Mouse (Mus musculus) CH12.LX (cell line): Measurements from ENCODE around the gene 9430015G10Rik. TPM values are rescaled to one million over a fixed set of nuclear protein-coding genes. Genes with fewer than 3 reads are reported as not detected.

Experiments
- DNase-seq: peaks from one replicate; pipeline ENCODE4 v3.0.0-alpha.2; 2013; ENCODE audit errors: extremely low read depth
- H3K27ac ChIP-seq: 2 replicates; pipeline ENCODE4 v1.5.1; 2012; ENCODE audit warnings: low read depth, mild to moderate bottlenecking, control low read depth, moderate library complexity; ENCODE audit not compliant: insufficient read depth
- H3K27me3 ChIP-seq: replicated peaks from 2 replicates; pipeline ENCODE3; 2012; ENCODE audit warnings: inconsistent platforms
- H3K36me3 ChIP-seq, 2 experiments: replicated peaks in 1 of 2; 2 replicates each; pipeline versions ENCODE3 to v1.6.1; 2012; ENCODE audit warnings: inconsistent platforms in 1 of 2, low read length in 1 of 2, mild to moderate bottlenecking in 1 of 2, mixed read lengths in 1 of 2, moderate library complexity in 1 of 2; ENCODE audit not compliant: control insufficient read depth in 1 of 2, insufficient read depth in 1 of 2
- H3K4me1 ChIP-seq, 2 experiments: 2 replicates each; pipeline ENCODE4 v1.6.1; 2012; ENCODE audit warnings: inconsistent platforms in 1 of 2, moderate library complexity in 1 of 2; ENCODE audit not compliant: insufficient read depth in 2 of 2, control insufficient read depth in 1 of 2
- H3K4me2 ChIP-seq: 2 replicates; pipeline ENCODE4 v1.6.1; 2012; ENCODE audit warnings: low read depth, mild to moderate bottlenecking, control low read depth; ENCODE audit not compliant: poor library complexity, insufficient read depth, severe bottlenecking
- H3K4me3 ChIP-seq, 3 experiments: fragments of 150-350 bp in 1 of 3; sonication (generic) in 1 of 3; replicated peaks in 1 of 3; 2 replicates each; pipeline versions ENCODE3 to v1.5.1; 2011 to 2012; ENCODE audit warnings: low read depth in 2 of 3, low read length in 2 of 3, mild to moderate bottlenecking in 2 of 3, moderate library complexity in 2 of 3, control low read depth in 1 of 3, improper control_type of control experiment in 1 of 3, inconsistent platforms in 1 of 3, mixed read lengths in 1 of 3; ENCODE audit not compliant: poor library complexity in 1 of 3
- H3K79me2 ChIP-seq: replicated peaks from 2 replicates; pipeline ENCODE4 v1.6.1; 2012; ENCODE audit warnings: mild to moderate bottlenecking, moderate library complexity; ENCODE audit not compliant: control insufficient read depth, poor library complexity, insufficient read depth, severe bottlenecking; ENCODE audit errors: extremely low read depth
- H3K9ac ChIP-seq: 2 replicates; pipeline ENCODE4 v1.6.1; 2012; ENCODE audit warnings: low read depth, mild to moderate bottlenecking, control low read depth, moderate library complexity; ENCODE audit not compliant: insufficient read depth
- H3K9me3 ChIP-seq: replicated peaks from 2 replicates; pipeline ENCODE3; 2012; ENCODE audit warnings: low read length, inconsistent platforms, mixed read lengths
- CHD1 ChIP-seq: IDR thresholded peaks from 2 replicates; pipeline ENCODE4 v1.6.1; 2012; ENCODE audit warnings: low read depth, low read length, improper control_type of control experiment, inconsistent platforms
- CHD2 ChIP-seq: IDR thresholded peaks from 2 replicates; pipeline ENCODE4 v1.6.1; 2011; ENCODE audit warnings: low read length, improper control_type of control experiment
- CTCF ChIP-seq, 2 experiments: IDR thresholded peaks in 1 of 2; conservative IDR thresholded peaks in 1 of 2; 2 replicates each; pipeline ENCODE4 v1.5.1; 2011 to 2012; ENCODE audit warnings: low read depth in 2 of 2, low read length in 2 of 2, improper control_type of control experiment in 1 of 2, inconsistent platforms in 1 of 2, mild to moderate bottlenecking in 1 of 2, moderate library complexity in 1 of 2
- ELF1 ChIP-seq: IDR thresholded peaks from 2 replicates; pipeline ENCODE4 v1.6.1; 2014; ENCODE audit warnings: low read depth, mild to moderate bottlenecking, inconsistent platforms, low read length, improper control_type of control experiment
- GABPA ChIP-seq: IDR thresholded peaks from 2 replicates; pipeline ENCODE4 v1.6.1; 2012; ENCODE audit warnings: low read depth, low read length, improper control_type of control experiment, inconsistent platforms; ENCODE audit not compliant: insufficient replicate concordance
- IRF4 ChIP-seq: IDR thresholded peaks from 2 replicates; pipeline ENCODE4 v1.6.1; 2014; ENCODE audit warnings: low read depth, mild to moderate bottlenecking, inconsistent platforms, low read length, improper control_type of control experiment
- JUN ChIP-seq: IDR thresholded peaks from 2 replicates; pipeline ENCODE4 v1.6.1; 2011; ENCODE audit warnings: low read depth, mild to moderate bottlenecking, low read length, improper control_type of control experiment, moderate library complexity; ENCODE audit not compliant: insufficient read depth
- JUND ChIP-seq: conservative IDR thresholded peaks from 2 replicates; pipeline ENCODE4 v1.6.1; 2011; ENCODE audit warnings: low read depth, low read length, improper control_type of control experiment
- KAT2A ChIP-seq: IDR thresholded peaks from 2 replicates; pipeline ENCODE4 v1.6.1; 2012; ENCODE audit warnings: low read length, improper control_type of control experiment, inconsistent platforms; ENCODE audit not compliant: insufficient replicate concordance
- MAX ChIP-seq: IDR thresholded peaks from 2 replicates; pipeline ENCODE4 v1.6.1; 2011; ENCODE audit warnings: low read length, improper control_type of control experiment
- MAZ ChIP-seq: IDR thresholded peaks from 2 replicates; pipeline ENCODE4 v1.6.1; 2012; ENCODE audit warnings: low read depth, mild to moderate bottlenecking, inconsistent platforms, low read length, improper control_type of control experiment, moderate library complexity
- MEF2A ChIP-seq: IDR thresholded peaks from 2 replicates; pipeline ENCODE4 v1.6.1; 2014; ENCODE audit warnings: low read depth, mild to moderate bottlenecking, inconsistent platforms, low read length, improper control_type of control experiment, borderline replicate concordance
- MXI1 ChIP-seq: IDR thresholded peaks from 2 replicates; pipeline ENCODE4 v1.6.1; 2011; ENCODE audit warnings: mild to moderate bottlenecking, low read depth, low read length, improper control_type of control experiment
- MYC ChIP-seq: IDR thresholded peaks from 2 replicates; pipeline ENCODE4 v1.6.1; 2011; ENCODE audit warnings: low read depth, mild to moderate bottlenecking, improper control_type of control experiment, low read length
- POLR2AphosphoS2 ChIP-seq: IDR thresholded peaks from 2 replicates; pipeline ENCODE4 v1.6.1; 2011; ENCODE audit warnings: low read depth, low read length, improper control_type of control experiment
- RAD21 ChIP-seq: IDR thresholded peaks from 2 replicates; pipeline ENCODE4 v1.6.1; 2011; ENCODE audit warnings: low read depth, mild to moderate bottlenecking, low read length, improper control_type of control experiment, moderate library complexity
- SIN3A ChIP-seq: IDR thresholded peaks from 2 replicates; pipeline ENCODE4 v1.6.1; 2012; ENCODE audit warnings: low read length, improper control_type of control experiment, inconsistent platforms
- TCF12 ChIP-seq: IDR thresholded peaks from 2 replicates; pipeline ENCODE4 v1.6.1; 2014; ENCODE audit warnings: low read depth, mild to moderate bottlenecking, inconsistent platforms, low read length, improper control_type of control experiment
- UBTF ChIP-seq: IDR thresholded peaks from 2 replicates; pipeline ENCODE4 v1.6.1; 2012; ENCODE audit warnings: low read depth, mild to moderate bottlenecking, inconsistent platforms, low read length, improper control_type of control experiment, moderate library complexity
- USF1 ChIP-seq: IDR thresholded peaks from 2 replicates; pipeline ENCODE4 v1.6.1; 2014; ENCODE audit warnings: low read depth, mild to moderate bottlenecking, inconsistent platforms, low read length, improper control_type of control experiment
- USF2 ChIP-seq: conservative IDR thresholded peaks from 2 replicates; pipeline ENCODE4 v1.6.1; 2011; ENCODE audit warnings: low read depth, low read length, improper control_type of control experiment
- ZC3H11A ChIP-seq: IDR thresholded peaks from 2 replicates; pipeline ENCODE4 v1.6.1; 2012; ENCODE audit warnings: low read depth, mild to moderate bottlenecking, inconsistent platforms, low read length, improper control_type of control experiment
- ZKSCAN1 ChIP-seq: IDR thresholded peaks from 2 replicates; pipeline ENCODE4 v1.6.1; 2012; ENCODE audit warnings: low read depth, inconsistent platforms, low read length, improper control_type of control experiment, borderline replicate concordance
- ZMIZ1 ChIP-seq: IDR thresholded peaks from 2 replicates; pipeline ENCODE4 v1.6.1; 2012; ENCODE audit warnings: low read depth, mild to moderate bottlenecking, inconsistent platforms, low read length, improper control_type of control experiment
- ZNF384 ChIP-seq: IDR thresholded peaks from 2 replicates; pipeline ENCODE4 v1.6.1; 2012; ENCODE audit warnings: low read depth, low read length, improper control_type of control experiment, inconsistent platforms
- dilution Hi-C: fragments of 300-500 bp; cut with MboI; formaldehyde crosslinking; loops from 2 replicates; pipeline ENCODE4 v1.14.3; 2020; ENCODE audit warnings: low sequenced_read_pairs; ENCODE audit not compliant: extremely low pct_unique_long_range_greater_than_20kb, extremely low pct_ligation_motif_present
- in situ Hi-C: fragments of 300-500 bp; cut with MboI; formaldehyde crosslinking; loops from 3 replicates; pipeline ENCODE4 v1.14.3; 2019; ENCODE audit warnings: low sequenced_read_pairs, low pct_ligation_motif_present, low pct_unique_long_range_greater_than_20kb, mixed read lengths
- polyA plus RNA-seq: library from polyadenylated mRNA; unstranded; fragments of >175 nt; gene quantifications from 2 replicates; pipeline ENCODE4 v1.2.1, GENCODE M21; 2012; ENCODE audit warnings: low read depth; ENCODE audit not compliant: insufficient read length
- total RNA-seq, 2 experiments: library from RNA; depleted of rRNA; stranded (reverse); fragments of 300-350 nt in 1 of 2; fragments of >200 nt in 1 of 2; gene quantifications; 2 replicates each; pipeline ENCODE4 v1.2.3; 2012 to 2014

9430015G10Rik gene
- total and polyA plus RNA-seq, 3 experiments: 29.8 to 37.7 (median 29.8) TPM

DNA sequence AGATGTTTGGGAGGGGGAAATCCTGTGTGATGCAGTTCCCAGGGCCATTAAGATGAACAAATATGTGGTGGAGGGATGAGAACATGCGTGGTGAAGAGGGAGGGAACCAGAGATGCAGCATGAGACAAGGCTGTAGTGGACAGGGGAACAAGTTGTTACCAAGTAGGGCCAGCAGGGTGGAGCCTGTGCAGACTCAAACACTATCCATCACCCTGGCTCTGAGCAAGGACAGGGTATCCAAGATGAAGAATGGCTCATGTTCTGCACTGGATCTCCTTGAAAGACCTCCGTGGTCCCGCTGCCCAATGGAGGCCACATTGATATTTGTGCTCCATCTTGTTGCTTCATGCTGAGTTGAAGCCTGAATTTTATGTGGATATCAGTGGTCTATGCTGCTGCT is 45.0 kb downstream of the 9430015G10Rik start:
- Histone ChIP-seq H3K27me3 (no peaks in the 10 kb centered on the region), H3K4me2 (no peak overlapping the region), H3K36me3 (no peaks in the 10 kb centered on the region), H3K4me3 (no peak overlapping the region), H3K9ac (no peak overlapping the region), H3K4me1 (no peaks in the 10 kb centered on the region), H3K9me3 (peaks cover 11% of the 10 kb centered on the region), H3K27ac (no peak overlapping the region), H3K79me2 (no peaks in the 10 kb centered on the region)
- no peak for DNase-seq
- TF ChIP-seq MXI1 (no peak), MAZ (no peak), GABPA (no peak), ZNF384 (no peak), TCF12 (no peak), MYC (no peak), POLR2AphosphoS2 (no peak), USF2 (no peak), USF1 (no peak)
- dilution Hi-C loops: no loop called here
- in situ Hi-C loops: no loop called here

DNA sequence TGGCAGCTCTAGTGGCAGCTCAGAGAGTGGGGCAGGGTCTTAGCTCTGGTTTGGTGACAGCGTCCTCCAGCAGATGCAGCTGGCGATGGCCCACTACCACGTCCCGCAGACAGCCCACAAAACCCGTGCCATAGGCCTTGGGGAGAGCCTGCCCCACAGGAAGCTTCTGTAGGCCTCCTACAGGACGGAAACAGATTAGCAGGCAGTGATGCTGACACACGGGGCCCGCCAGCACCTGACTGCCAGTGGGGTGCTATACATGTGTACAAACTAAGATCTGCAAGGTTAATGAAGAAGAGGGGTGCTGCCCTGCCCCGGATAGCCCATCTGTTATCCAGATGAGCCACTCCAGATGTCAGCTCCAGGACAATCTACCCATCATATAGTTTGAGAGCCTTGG is 56.7 kb downstream of the 9430015G10Rik start:
- no peak overlapping the region for H3K9ac ChIP-seq
- no peaks in the 10 kb centered on the region for H3K27me3 ChIP-seq
- peaks cover 12 to 26% of the 10 kb centered on the region in 2 experiments for H3K36me3 ChIP-seq
- dilution Hi-C loops (no loop called here), in situ Hi-C loops (no loop called here)
- no peak overlapping the region for H3K27ac ChIP-seq
- no peak overlapping the region for H3K4me3 ChIP-seq
- H3K4me1 ChIP-seq: no peaks in the 10 kb centered on the region
- no peak overlapping the region for H3K4me2 ChIP-seq
- H3K9me3 ChIP-seq: peaks cover 12% of the 10 kb centered on the region
- no peaks in the 10 kb centered on the region for H3K79me2 ChIP-seq
- TF ChIP-seq POLR2AphosphoS2 (no peak), CTCF (conservative IDR thresholded peaks at IDR 0.05 in 1 of 2, IDR thresholded peaks at IDR 0.05 in 1 of 2; ENCODE audit: low read depth in 2 of 2, low read length in 2 of 2) (peak in 1 of 2 experiments; percentile 30; a peak in 2 of 4 replicates), SIN3A (no peak), RAD21 (peak; percentile 4)
- peak; percentile 4 for DNase-seq

DNA sequence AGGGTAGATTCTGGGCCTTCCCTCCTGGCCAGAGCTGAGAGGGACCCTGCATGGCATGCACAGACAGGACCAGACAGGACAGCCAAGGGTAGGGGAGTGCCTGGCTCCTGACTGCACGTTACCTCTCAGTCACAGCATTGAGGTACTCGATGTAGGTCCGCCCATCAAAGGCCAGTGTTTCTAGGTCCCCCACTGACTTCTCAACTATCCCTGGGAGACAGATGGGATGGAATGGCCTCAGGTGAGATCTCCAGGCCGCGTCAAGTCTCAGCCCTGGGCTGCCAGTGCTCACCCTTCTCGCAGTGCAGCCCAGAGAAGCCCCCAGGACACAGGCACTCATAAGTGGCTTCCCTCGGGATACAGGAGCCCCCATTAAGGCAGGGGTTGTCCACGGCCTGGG is 58.8 kb downstream of the 9430015G10Rik start:
- Histone ChIP-seq H3K27ac (no peak overlapping the region), H3K4me2 (no peak overlapping the region), H3K4me1 (no peaks in the 10 kb centered on the region), H3K4me3 (no peak overlapping the region), H3K9me3 (no peaks in the 10 kb centered on the region), H3K36me3 (peaks cover 32 to 45% of the 10 kb centered on the region in 2 experiments), H3K27me3 (no peaks in the 10 kb centered on the region), H3K9ac (no peak overlapping the region), H3K79me2 (no peaks in the 10 kb centered on the region)
- DNase-seq: no peak
- TF ChIP-seq ZKSCAN1: no peak
- TF ChIP-seq USF1: no peak
- TF ChIP-seq ZNF384: no peak
- TF ChIP-seq KAT2A: no peak
- no peak for TF ChIP-seq JUN
- no peak for TF ChIP-seq CHD1
- no peak for TF ChIP-seq UBTF
- no peak for TF ChIP-seq CHD2
- no peak for TF ChIP-seq IRF4
- TF ChIP-seq GABPA: no peak
- TF ChIP-seq ZMIZ1: no peak
- TF ChIP-seq MEF2A: no peak
- no peak for TF ChIP-seq USF2
- TF ChIP-seq MAX: no peak
- no peak for TF ChIP-seq POLR2AphosphoS2
- no peak for TF ChIP-seq MXI1
- no peak for TF ChIP-seq ELF1
- TF ChIP-seq ZC3H11A: no peak
- TF ChIP-seq JUND: no peak
- dilution Hi-C loops (no loop called here), in situ Hi-C loops (no loop called here)
